Mouse (Mus musculus) stomach, embryonic 15.5 days (tissue): Measurements from ENCODE around the gene Abcd1. TPM values are rescaled to one million over a fixed set of nuclear protein-coding genes. Genes with fewer than 3 reads are reported as not detected.

Source experiments
- ATAC-seq: fragments of 200-750 bp; cut with Nextera tagmentation; 2 replicates; pipeline ENCODE4 v1.8.0; 2017; ENCODE audit warnings: low read depth, moderate number of reproducible peaks, moderate TSS enrichment; ENCODE audit not compliant: insufficient read depth, low FRiP score
- H3K27ac ChIP-seq: fragments of 300-500 bp; sonication (generic); 2 replicates; pipeline ENCODE4 v1.5.1; 2015; ENCODE audit warnings: mild to moderate bottlenecking, inconsistent platforms
- H3K27me3 ChIP-seq: fragments of 300-500 bp; sonication (generic); replicated peaks from 2 replicates; pipeline ENCODE4 v1.6.1; 2015; ENCODE audit warnings: inconsistent platforms
- H3K36me3 ChIP-seq: fragments of 300-500 bp; sonication (generic); 2 replicates; pipeline ENCODE4 v1.6.1; 2015; ENCODE audit warnings: inconsistent platforms
- H3K4me1 ChIP-seq: fragments of 300-500 bp; sonication (generic); 2 replicates; pipeline ENCODE4 v1.6.1; 2015; ENCODE audit warnings: inconsistent platforms
- H3K4me2 ChIP-seq: fragments of 300-500 bp; sonication (generic); 2 replicates; pipeline ENCODE4 v1.6.1; 2015; ENCODE audit warnings: mild to moderate bottlenecking, inconsistent platforms
- H3K4me3 ChIP-seq: fragments of 300-500 bp; sonication (generic); replicated peaks from 2 replicates; pipeline ENCODE4 v1.5.1; 2015; ENCODE audit warnings: inconsistent platforms
- H3K9ac ChIP-seq: fragments of 300-500 bp; sonication (generic); 2 replicates; pipeline ENCODE4 v1.6.1; 2015; ENCODE audit warnings: inconsistent platforms
- H3K9me3 ChIP-seq: fragments of 300-500 bp; sonication (generic); 2 replicates; pipeline ENCODE4 v1.6.1; 2016; ENCODE audit warnings: inconsistent platforms
- WGBS: fragments of 180-500 bp; shearing (Covaris S2); methylation state at CpG from one replicate; pipeline ENCODE4 v1.1.7; 2015; 5-methylcytosine and 5-hydroxymethylcytosine counted together
- polyA plus RNA-seq: library from polyadenylated mRNA; unstranded; fragments of >200 nt; fragmentation: Nextera tagmentation; extraction: Ambion mirVana; gene quantifications from 2 replicates; pipeline ENCODE4 v1.2.1, GENCODE M21; 2015

The Abcd1 gene
- 18.6 and 19.5 TPM in 2 replicates for polyA plus RNA-seq

- WGBS: 24% methylated on average over 37 of the region's 45 CpGs
- no peaks in the 10 kb centered on the region; the same call in 1 of the 2 replicates for H3K4me1 ChIP-seq
- H3K9me3 ChIP-seq: no peaks in the 10 kb centered on the region
- peak within 1 kb of the TSS; percentile 58 for H3K4me2 ChIP-seq
- peak within 1 kb of the TSS; percentile 34 for H3K9ac ChIP-seq
- peak; percentile 93 for ATAC-seq
- no peaks in the 10 kb centered on the region for H3K27me3 ChIP-seq
- 0 out of 2 replicates have a peak, but pooled peaks cover 2% of the 10 kb centered on the region for H3K36me3 ChIP-seq
- peak within 1 kb of the TSS; percentile 50 for H3K4me3 ChIP-seq
- peak within 1 kb of the TSS; percentile 87 for H3K27ac ChIP-seq
Measured at GRCm38 (mm10) chrX:73716109-73716661, at the start of gene Abcd1, which contains the start of gene Bcap31. Gene Abcd1, plus strand, starts transcription at chrX:73716597. Gene Bcap31, minus strand, starts transcription at chrX:73716175.

GRCm38 (mm10) chrX:73672031-73672431 is 44.4 kb upstream of the Abcd1 start:
- Histone ChIP-seq H3K27me3 (no peaks in the 10 kb centered on the region), H3K27ac (no peak overlapping the region), H3K9me3 (no peaks in the 10 kb centered on the region), H3K4me2 (peak overlapping the region; percentile 67; the same call in 1 of the 2 replicates), H3K9ac (no peak overlapping the region), H3K36me3 (no peaks in the 10 kb centered on the region), H3K4me1 (no peaks in the 10 kb centered on the region), H3K4me3 (no peak overlapping the region)
- 64% methylated on average over 4 of the region's 4 CpGs for WGBS
- peak; percentile 47; the same call in 1 of the 2 replicates for ATAC-seq

- Histone ChIP-seq H3K4me2 (peak within 1 kb of the TSS; percentile 67), H3K9ac (peak within 1 kb of the TSS; percentile 54), H3K36me3 (no peaks in the 10 kb centered on the region), H3K9me3 (no peaks in the 10 kb centered on the region), H3K27ac (peak within 1 kb of the TSS; percentile 35; the same call in 1 of the 2 replicates), H3K4me1 (no peaks in the 10 kb centered on the region), H3K27me3 (no peaks in the 10 kb centered on the region), H3K4me3 (peak within 1 kb of the TSS; percentile 58)
- 13% methylated on average over 51 of the region's 72 CpGs for WGBS
- peak; percentile 66 for ATAC-seq
Measured at GRCm38 (mm10) chrX:73672879-73673618, 43.3 kb upstream of the Abcd1 start, which contains the start of gene Slc6a8. Gene Slc6a8, plus strand, starts transcription at chrX:73673150.

GRCm38 (mm10) chrX:73673619-73673967 is 42.8 kb upstream of the Abcd1 start:
- Histone ChIP-seq H3K9me3 (no peaks in the 10 kb centered on the region), H3K27me3 (no peaks in the 10 kb centered on the region), H3K4me3 (peak overlapping the region; percentile 58), H3K36me3 (no peaks in the 10 kb centered on the region), H3K4me1 (no peaks in the 10 kb centered on the region), H3K27ac (no peak overlapping the region), H3K4me2 (peak overlapping the region; percentile 67), H3K9ac (peak overlapping the region; percentile 54)
- ATAC-seq: no peak
- WGBS: 18% methylated on average over 24 of the region's 42 CpGs

GRCm38 (mm10) chrX:73673968-73674661 is 42.3 kb upstream of the Abcd1 start:
- Histone ChIP-seq H3K27me3 (no peaks in the 10 kb centered on the region), H3K4me3 (peak overlapping the region; percentile 58), H3K9me3 (no peaks in the 10 kb centered on the region), H3K9ac (peak overlapping the region; percentile 54; the same call in 1 of the 2 replicates), H3K4me2 (peak overlapping the region; percentile 67), H3K4me1 (no peaks in the 10 kb centered on the region), H3K36me3 (no peaks in the 10 kb centered on the region), H3K27ac (no peak overlapping the region)
- WGBS: 31% methylated on average over 20 of the region's 20 CpGs
- 0 out of 2 replicates have a peak, but pooled peaks have one; percentile 20 for ATAC-seq

GRCm38 (mm10) chrX:73675231-73675630 is 41.2 kb upstream of the Abcd1 start:
- WGBS: 63% methylated on average over 2 of the region's 2 CpGs
- no peak overlapping the region for H3K4me3 ChIP-seq
- no peak for ATAC-seq

GRCm38 (mm10) chrX:73676668-73677067 is 39.7 kb upstream of the Abcd1 start:
- no peak for ATAC-seq
- 93% methylated on average over 4 of the region's 4 CpGs for WGBS
- H3K9ac ChIP-seq: no peak overlapping the region
- H3K9me3 ChIP-seq: no peaks in the 10 kb centered on the region
- no peak overlapping the region for H3K4me3 ChIP-seq
- H3K27ac ChIP-seq: no peak overlapping the region
- no peak overlapping the region for H3K4me2 ChIP-seq
- H3K36me3 ChIP-seq: no peaks in the 10 kb centered on the region
- no peaks in the 10 kb centered on the region for H3K4me1 ChIP-seq
- H3K27me3 ChIP-seq: no peaks in the 10 kb centered on the region

More at GRCm38 (mm10) chrX:73675231-73675630, 41.2 kb upstream of the Abcd1 start:
- Histone ChIP-seq H3K27ac (no peak overlapping the region), H3K9ac (no peak overlapping the region), H3K27me3 (no peaks in the 10 kb centered on the region), H3K4me2 (peak overlapping the region; percentile 67), H3K9me3 (no peaks in the 10 kb centered on the region), H3K4me1 (no peaks in the 10 kb centered on the region), H3K36me3 (no peaks in the 10 kb centered on the region)

GRCm38 (mm10) chrX:73684156-73684555 is 32.2 kb upstream of the Abcd1 start:
- 77% methylated on average over 2 of the region's 2 CpGs for WGBS
- no peak overlapping the region for H3K27ac ChIP-seq
- no peak for ATAC-seq
- H3K27me3 ChIP-seq: no peaks in the 10 kb centered on the region
- H3K4me1 ChIP-seq: no peaks in the 10 kb centered on the region
- H3K9me3 ChIP-seq: no peaks in the 10 kb centered on the region
- H3K4me3 ChIP-seq: no peak overlapping the region
- no peak overlapping the region for H3K9ac ChIP-seq
- H3K4me2 ChIP-seq: no peak overlapping the region
- 0 out of 2 replicates have a peak, but pooled peaks cover 2% of the 10 kb centered on the region for H3K36me3 ChIP-seq

GRCm38 (mm10) chrX:73684978-73685377 is 31.4 kb upstream of the Abcd1 start:
- H3K27me3 ChIP-seq: no peaks in the 10 kb centered on the region
- H3K4me3 ChIP-seq: no peak overlapping the region
- H3K4me2 ChIP-seq: no peak overlapping the region
- H3K36me3 ChIP-seq: 0 out of 2 replicates have a peak, but pooled peaks cover 2% of the 10 kb centered on the region
- no peak for ATAC-seq
- H3K4me1 ChIP-seq: no peaks in the 10 kb centered on the region
- H3K9me3 ChIP-seq: no peaks in the 10 kb centered on the region
- H3K27ac ChIP-seq: no peak overlapping the region
- no peak overlapping the region for H3K9ac ChIP-seq

- 70% methylated on average over 3 of the region's 3 CpGs for WGBS
- Histone ChIP-seq H3K4me2 (no peak overlapping the region), H3K27ac (peak overlapping the region; percentile 26; the same call in 1 of the 2 replicates), H3K9ac (no peak overlapping the region), H3K4me3 (no peak overlapping the region), H3K9me3 (no peaks in the 10 kb centered on the region), H3K4me1 (no peaks in the 10 kb centered on the region), H3K27me3 (no peaks in the 10 kb centered on the region), H3K36me3 (0 out of 2 replicates have a peak, but pooled peaks cover 2% of the 10 kb centered on the region)
- no peak for ATAC-seq
Measured at GRCm38 (mm10) chrX:73685629-73686028, 30.8 kb upstream of the Abcd1 start.

GRCm38 (mm10) chrX:73690917-73691629 is 25.3 kb upstream of the Abcd1 start:
- 73% methylated on average over 5 of the region's 5 CpGs for WGBS
- no peak overlapping the region for H3K27ac ChIP-seq
- ATAC-seq: peak; percentile 53; the same call in 1 of the 2 replicates

More at GRCm38 (mm10) chrX:73690917-73691629, 25.3 kb upstream of the Abcd1 start:
- no peak overlapping the region for H3K4me3 ChIP-seq
- no peaks in the 10 kb centered on the region for H3K36me3 ChIP-seq
- H3K4me1 ChIP-seq: no peaks in the 10 kb centered on the region
- no peak overlapping the region for H3K9ac ChIP-seq
- H3K9me3 ChIP-seq: no peaks in the 10 kb centered on the region
- H3K4me2 ChIP-seq: no peak overlapping the region
- no peaks in the 10 kb centered on the region for H3K27me3 ChIP-seq
